Mouse (Mus musculus) cerebellum, adult 11-12 months (tissue): ENCODE measurements around the gene Lsamp.

Experiments
- DNase-seq: peaks from one replicate; pipeline ENCODE4 v3.0.0; 2022

Lsamp gene

GRCm38 (mm10) chr16:41588675-41589301 lies 1604.6 kb downstream of the Lsamp start:
- no peak for DNase-seq

DNA sequence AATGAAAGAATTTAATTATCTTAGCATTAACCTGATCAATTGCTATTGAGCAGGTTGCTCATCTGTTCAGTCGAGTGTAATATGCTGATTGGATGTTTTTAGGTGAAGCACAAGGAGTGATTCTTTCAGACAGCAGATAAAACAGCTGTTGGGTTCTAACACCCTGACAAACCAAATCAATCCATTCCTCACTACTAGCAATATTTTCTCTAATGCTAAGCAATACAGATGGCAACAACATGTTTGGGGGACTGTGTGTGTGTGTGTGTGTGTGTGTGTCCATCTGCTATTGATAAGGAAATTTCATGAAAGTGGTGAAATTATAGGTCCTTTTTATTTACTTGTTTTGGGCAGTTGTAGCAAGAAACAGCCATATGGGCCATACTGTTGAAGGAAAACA lies 1628.1 kb downstream of the Lsamp start:
- DNase-seq: no peak

DNA sequence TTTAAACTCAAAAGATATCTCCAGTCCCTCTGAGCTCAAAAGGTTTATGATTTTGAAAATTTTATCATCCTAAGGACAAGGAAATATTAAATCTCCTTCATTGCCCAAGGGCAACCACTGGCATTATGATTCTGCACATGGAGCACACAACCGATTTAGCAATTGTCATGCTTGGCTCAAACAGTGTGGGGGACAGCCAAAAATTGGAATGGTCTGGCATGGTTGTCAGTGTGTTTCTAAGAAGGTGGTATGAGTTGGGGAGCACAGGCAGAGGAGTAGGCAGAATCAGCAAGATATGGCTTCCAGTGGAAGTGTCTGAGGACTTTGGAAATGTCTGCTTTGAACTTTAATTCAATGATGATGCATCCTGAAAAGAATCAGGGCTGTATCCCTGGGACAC lies 1639.7 kb downstream of the Lsamp start:
- DNase-seq: peak; percentile 29

- no peak for DNase-seq
These were observed 1649.7 kb downstream of the Lsamp start for GRCm38 (mm10) chr16:41633898-41634297.

DNA sequence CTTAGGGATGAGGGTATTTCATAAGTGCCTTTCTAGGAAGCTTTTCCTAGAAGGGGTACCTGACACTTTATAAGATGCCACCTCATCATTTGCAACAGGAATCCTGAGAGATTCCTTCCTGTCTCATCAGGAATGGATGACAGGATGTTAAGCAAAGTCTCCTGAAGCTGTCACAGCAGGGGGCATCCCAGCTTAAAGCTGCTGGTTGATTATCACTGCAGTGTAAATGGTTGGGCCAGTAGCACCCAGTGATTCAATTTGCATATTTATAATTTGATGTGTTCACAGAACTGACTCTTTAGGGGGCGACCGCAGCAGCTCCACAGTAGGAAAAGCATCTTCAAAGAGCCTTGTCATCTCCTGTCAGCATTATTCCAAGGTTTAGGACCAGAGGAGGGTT lies 1656.7 kb downstream of the Lsamp start:
- DNase-seq: peak; percentile 19

- DNase-seq: peak; percentile 80
These were observed 1669.1 kb downstream of the Lsamp start for GRCm38 (mm10) chr16:41653261-41653660.

DNA sequence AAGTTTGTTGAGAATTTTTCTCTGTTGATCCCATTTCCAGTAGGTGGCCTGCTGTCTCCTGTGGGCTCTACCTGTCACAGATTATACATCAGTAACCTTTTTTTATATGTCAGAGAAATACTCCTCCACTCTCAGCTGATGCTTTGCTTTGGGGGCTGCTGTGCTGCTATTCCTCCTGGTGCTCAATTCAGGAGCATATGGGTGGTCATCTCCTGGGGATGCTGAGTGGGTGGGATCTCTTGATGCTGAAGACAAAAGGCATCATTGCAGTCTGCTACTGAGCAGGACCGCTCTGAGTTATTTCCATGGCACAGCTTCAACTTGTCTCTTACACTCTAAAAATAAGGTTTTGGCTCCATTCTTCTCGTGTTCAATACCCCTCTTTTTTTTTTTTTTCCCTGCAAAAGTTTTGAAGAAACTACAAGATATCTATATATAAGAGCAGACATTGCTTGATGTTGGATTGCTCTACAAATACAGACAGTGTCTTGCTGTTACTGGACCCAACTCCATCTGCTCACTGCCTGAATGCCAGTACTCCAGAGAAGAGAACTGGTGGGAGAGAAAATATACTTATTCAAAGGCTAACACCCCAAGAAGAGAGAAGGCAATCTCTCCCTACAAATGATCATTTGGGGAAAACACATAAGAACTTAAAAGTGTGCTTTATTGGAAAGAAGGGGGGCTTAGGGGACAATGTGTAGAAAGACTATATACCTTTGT lies 1690.3 kb downstream of the Lsamp start:
- DNase-seq: peak; percentile 65

- peak; percentile 87 for DNase-seq
These were observed 1691.6 kb downstream of the Lsamp start for GRCm38 (mm10) chr16:41675774-41676173.

DNA sequence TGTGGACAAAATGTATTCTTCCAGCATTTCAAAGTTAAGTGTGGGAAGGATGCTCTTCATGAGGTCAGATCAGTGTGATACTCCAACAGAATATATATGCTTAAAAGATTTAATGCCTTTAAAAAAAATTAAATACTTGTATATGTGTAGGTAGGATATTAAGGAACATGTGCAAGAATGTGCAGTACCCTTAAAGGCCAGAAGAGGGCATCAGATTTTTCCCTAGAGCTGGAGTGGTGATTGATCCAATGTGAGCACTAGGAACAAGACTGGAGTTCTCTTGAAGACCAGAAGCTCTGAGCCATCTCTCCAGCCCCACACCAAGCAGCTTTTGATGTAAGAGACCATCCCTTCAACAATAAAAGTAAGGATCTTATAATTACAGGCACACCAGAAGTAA lies 1708.3 kb downstream of the Lsamp start:
- no peak for DNase-seq

GRCm38 (mm10) chr16:41701790-41702428 lies 1717.7 kb downstream of the Lsamp start:
- DNase-seq: no peak

DNA sequence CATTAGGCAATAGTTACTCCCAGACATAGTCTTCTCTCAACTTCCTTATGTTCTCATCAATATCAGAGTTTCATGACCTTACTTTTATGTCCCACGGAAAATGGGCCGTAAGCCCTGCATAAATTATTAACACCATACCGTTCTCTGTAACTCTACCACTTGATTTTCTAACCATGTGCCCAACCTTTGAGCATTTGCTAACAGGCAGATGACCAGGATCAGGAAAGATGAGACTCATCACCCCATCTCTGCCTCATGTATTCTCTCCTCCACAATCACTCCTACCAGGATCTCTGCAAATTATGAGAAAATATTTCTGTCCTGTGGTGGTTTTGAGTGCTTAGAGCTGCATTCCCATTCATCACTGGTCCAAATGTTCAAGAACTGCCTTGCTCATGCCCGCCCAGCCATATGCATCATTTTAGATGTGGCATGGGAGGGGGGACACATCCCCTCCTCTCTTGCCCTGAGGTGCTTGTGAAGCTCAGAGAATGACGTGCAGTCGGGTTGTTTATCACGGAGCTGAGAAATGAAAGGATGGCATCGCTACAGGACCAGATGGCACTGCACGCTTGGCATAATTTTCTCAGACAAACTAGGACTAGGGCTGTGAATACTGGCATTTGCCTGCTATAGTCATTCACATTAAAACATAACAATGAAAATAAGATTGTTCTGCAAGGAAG lies 1744.9 kb downstream of the Lsamp start:
- DNase-seq: peak; percentile 96

DNA sequence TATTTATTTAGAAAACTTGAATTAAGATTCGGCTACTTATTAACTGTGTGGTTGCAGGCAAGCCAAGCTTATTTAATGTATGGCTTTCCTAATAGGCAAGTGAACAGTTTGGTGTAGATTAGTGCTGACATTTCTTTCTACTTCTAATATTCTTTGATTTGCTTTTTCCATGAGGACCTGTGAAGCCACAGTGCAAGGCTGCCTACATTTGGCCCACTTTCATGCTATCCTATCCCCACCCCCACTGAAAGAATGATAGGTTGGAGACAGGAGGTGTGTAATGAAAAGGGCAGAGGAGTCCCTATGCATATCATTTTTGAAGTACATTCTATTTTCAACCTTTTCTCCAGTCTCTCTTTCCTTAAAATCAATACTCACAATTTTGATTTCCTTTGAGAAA lies 1745.8 kb downstream of the Lsamp start:
- DNase-seq: no peak

DNA sequence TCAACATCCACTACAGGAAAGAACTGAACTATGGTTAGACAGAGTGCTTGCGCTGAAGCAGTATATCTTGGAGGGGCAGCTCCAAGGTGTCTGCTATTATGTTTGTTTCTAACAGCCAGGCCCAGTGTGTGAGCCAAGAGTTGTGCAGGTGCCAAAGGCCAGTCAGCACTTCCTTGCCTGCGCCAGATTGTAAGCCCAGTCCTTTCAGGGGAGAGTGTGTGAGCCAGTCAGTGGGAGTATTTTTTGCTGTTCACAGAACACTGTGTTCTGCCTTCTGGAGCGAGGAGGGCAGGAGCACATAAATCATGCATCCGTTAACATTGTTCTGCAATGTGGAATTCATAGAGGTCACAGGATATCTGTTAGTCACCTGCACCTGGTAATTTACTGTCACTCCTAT lies 1760.9 kb downstream of the Lsamp start:
- peak; percentile 99 for DNase-seq

DNA sequence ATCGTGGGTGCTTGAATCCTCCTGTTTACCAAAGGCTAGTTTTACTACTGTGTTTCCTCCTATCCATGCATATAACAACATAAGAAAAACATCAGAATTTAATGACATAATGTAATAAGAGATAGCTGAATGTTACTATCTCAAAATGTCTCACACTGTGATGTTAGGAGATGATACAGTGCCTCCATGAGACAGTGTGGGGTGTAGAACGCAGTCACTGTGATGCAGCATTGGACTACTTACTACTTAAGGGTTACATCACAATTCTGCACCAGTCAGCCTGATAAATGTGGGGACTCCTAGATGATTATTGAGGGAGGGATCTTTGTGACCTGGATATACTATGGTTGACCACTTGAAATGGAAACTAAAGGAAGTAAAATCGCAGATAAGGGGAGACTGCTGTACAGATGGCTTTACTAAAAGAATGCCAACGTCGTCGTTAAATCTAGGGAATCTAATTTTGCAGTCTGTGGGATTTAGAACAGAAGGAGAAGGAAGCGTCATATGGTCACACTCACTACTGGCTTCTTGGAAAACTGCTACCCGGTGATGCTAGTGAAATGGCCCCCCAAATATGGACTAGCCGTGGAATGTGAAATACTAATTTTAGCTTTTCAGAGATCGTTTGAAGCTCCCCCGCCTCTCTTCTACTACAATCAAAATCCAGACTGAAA lies 1762.2 kb downstream of the Lsamp start:
- DNase-seq: no peak

DNA sequence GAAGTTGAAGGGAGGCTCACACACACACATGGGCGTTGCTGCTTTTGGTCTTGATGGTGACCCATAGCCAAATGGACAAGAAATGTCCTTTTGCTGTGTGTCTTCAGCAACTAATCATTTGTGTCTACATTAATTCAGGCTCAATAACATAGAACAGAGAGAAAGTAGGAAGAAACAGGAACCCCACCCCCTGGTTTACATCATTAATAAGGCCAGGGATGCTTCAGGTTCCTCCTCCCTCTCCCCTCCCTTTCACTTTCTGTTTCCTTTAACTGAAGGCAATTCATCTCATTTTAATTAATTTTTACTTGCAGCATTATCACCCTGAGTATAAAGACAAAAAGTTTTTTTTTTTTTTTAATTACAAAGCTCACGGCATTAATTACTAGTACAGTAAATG lies 1763.7 kb downstream of the Lsamp start:
- DNase-seq: no peak

GRCm38 (mm10) chr16:41748759-41749158 lies 1764.6 kb downstream of the Lsamp start:
- no peak for DNase-seq

GRCm38 (mm10) chr16:41764285-41764684 lies 1780.1 kb downstream of the Lsamp start:
- DNase-seq: no peak

GRCm38 (mm10) chr16:41771427-41772125 lies 1787.4 kb downstream of the Lsamp start:
- no peak for DNase-seq

DNA sequence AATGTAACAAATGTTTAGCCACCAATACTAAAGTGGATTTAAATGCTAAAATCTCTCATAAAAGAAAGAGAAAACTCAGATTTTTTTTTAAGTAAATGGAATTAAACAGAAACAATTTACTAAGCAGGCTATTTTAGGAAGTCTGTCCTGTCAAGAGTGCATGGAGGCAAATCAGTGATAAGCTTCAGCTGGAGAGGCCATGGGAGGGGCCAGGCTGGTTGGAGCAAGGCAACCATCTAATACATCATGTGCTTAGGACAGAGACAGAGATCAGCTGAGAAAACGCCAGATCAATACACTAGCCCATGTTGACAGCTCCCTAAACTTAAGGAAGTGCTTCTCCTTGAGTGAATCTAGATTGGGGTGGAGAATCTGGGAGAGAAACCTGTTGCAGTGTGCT lies 1793.4 kb downstream of the Lsamp start:
- DNase-seq: no peak

- DNase-seq: no peak
These were observed 1801.4 kb downstream of the Lsamp start for GRCm38 (mm10) chr16:41785600-41785999.

DNA sequence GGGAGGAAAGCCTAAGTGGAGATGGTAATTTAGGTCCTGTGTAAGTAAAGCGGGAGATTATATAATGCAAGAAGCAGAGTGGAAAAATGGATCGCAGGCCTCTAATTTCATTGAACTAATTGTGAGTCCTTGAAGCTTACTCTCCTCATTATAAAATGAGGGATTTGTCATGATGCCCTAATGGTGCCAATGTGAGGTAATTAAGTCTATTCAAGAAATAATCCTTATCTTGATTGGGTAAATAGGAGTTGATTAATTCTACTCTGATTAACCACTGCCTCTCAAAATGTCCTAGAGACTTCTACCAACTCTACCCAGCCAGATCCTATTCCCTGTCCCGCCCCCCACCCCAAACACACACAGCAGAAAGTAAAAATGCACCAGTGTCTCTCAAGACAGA lies 1802.5 kb downstream of the Lsamp start:
- no peak for DNase-seq

GRCm38 (mm10) chr16:41787146-41787545 lies 1803.0 kb downstream of the Lsamp start:
- DNase-seq: no peak
